Mouse (Mus musculus) small intestine, adult 2 months (tissue): ENCODE measurements around the gene Zfp956.

Source experiments
- CTCF ChIP-seq: fragments of 200-500 bp; IDR thresholded peaks from 2 replicates; pipeline ENCODE4 v1.5.1; 2012; ENCODE audit warnings: low read depth, mild to moderate bottlenecking, control low read depth, inconsistent platforms, low read length, moderate library complexity, mixed read lengths; ENCODE audit not compliant: insufficient replicate concordance, insufficient read length; ENCODE audit errors: extremely low read depth
- POLR2A ChIP-seq: fragments of 200-500 bp; IDR thresholded peaks from 2 replicates; pipeline ENCODE4 v1.6.1; 2012; ENCODE audit warnings: low read depth, mild to moderate bottlenecking, control low read depth, inconsistent platforms, low read length, moderate library complexity

- no peak for TF ChIP-seq CTCF
- no peak for TF ChIP-seq POLR2A
Observed at GRCm38 (mm10) chr6:47909007-47909406, 44.2 kb upstream of the Zfp956 start.
